Mouse (Mus musculus): Measurements from ENCODE around the gene Tbx21.

GRCm38 (mm10) chr11:97065538-97066295 is 49.4 kb downstream of the Tbx21 start:
- TF ChIP-seq CTCF (IDR thresholded peaks at IDR 0.05; ENCODE audit: low read depth, low read length) (no peak), POLR2A (IDR thresholded peaks at IDR 0.05; ENCODE audit: insufficient read depth, low read length) (no peak)
